Mouse (Mus musculus): ENCODE data around the gene Pdk1.
"Not testable (repeated sequence)": the region's sequence is repeated elsewhere in the genome, so short reads cannot be mapped to it uniquely, and the experiment has no call there.

- TF ChIP-seq EP300, CTCF (IDR thresholded peaks at IDR 0.05; ENCODE audit: low read depth): not testable (repeated sequence)
These were observed 51.9 kb downstream of the Pdk1 start for GRCm38 (mm10) chr2:71924931-71925330.

Data from liver, embryonic 14.5 days (tissue).